Mouse (Mus musculus) ES-E14 (cell line): Measurements from ENCODE around the gene Kcnj4. TPM values are rescaled to one million over a fixed set of nuclear protein-coding genes. Genes with fewer than 3 reads are reported as not detected.

Experiments
- DNase-seq: peaks from one replicate; pipeline ENCODE4 v3.0.0-alpha.2; 2013; ENCODE audit warnings: low read depth, low spot score
- H3K27ac ChIP-seq: 2 replicates; pipeline ENCODE4 v1.5.1; 2012; ENCODE audit warnings: low read depth, mild to moderate bottlenecking, low read length, moderate library complexity, mixed read lengths; ENCODE audit not compliant: poor library complexity, insufficient read depth, severe bottlenecking
- H3K36me3 ChIP-seq: 2 replicates; pipeline ENCODE4 v1.6.1; 2012; ENCODE audit warnings: mild to moderate bottlenecking, low read length, moderate library complexity, mixed read lengths; ENCODE audit not compliant: control insufficient read depth, poor library complexity, insufficient read depth, severe bottlenecking
- H3K4me1 ChIP-seq, 2 experiments: fragments of 150-350 bp in 1 of 2; sonication (generic) in 1 of 2; 2 replicates each; pipeline ENCODE4 v1.6.1; 2012; ENCODE audit warnings: low read length in 2 of 2, mild to moderate bottlenecking in 1 of 2, mixed read lengths in 1 of 2; ENCODE audit not compliant: control insufficient read depth in 2 of 2, insufficient read depth in 2 of 2, poor library complexity in 1 of 2
- H3K4me3 ChIP-seq, 2 experiments: fragments of 150-350 bp in 1 of 2; sonication (generic) in 1 of 2; 2 replicates each; pipeline ENCODE4 v1.5.1; 2012; ENCODE audit warnings: low read length in 2 of 2, low read depth in 1 of 2, mild to moderate bottlenecking in 1 of 2, mixed read lengths in 1 of 2; ENCODE audit not compliant: insufficient read depth in 1 of 2, poor library complexity in 1 of 2, severe bottlenecking in 1 of 2
- H3K9ac ChIP-seq: 2 replicates; pipeline ENCODE4 v1.6.1; 2012; ENCODE audit warnings: low read depth, mild to moderate bottlenecking, low read length, mixed read lengths; ENCODE audit not compliant: poor library complexity, insufficient read depth, severe bottlenecking
- H3K9me3 ChIP-seq: fragments of 150-350 bp; sonication (generic); 2 replicates; pipeline ENCODE4 v1.6.1; 2012; ENCODE audit warnings: low read depth, mild to moderate bottlenecking, low read length; ENCODE audit not compliant: control insufficient read depth, insufficient read depth
- CHD2 ChIP-seq: IDR thresholded peaks from 2 replicates; pipeline ENCODE4 v1.6.1; 2014; ENCODE audit warnings: mild to moderate bottlenecking, low read depth, low read length, inconsistent platforms
- HCFC1 ChIP-seq: IDR thresholded peaks from 2 replicates; pipeline ENCODE4 v1.6.1; 2012; ENCODE audit warnings: low read length, inconsistent platforms, borderline replicate concordance; ENCODE audit not compliant: insufficient read depth
- MAFK ChIP-seq: IDR thresholded peaks from 2 replicates; pipeline ENCODE4 v1.6.1; 2014; ENCODE audit warnings: mild to moderate bottlenecking, low read depth, low read length, inconsistent platforms; ENCODE audit not compliant: insufficient read depth
- ZC3H11A ChIP-seq: IDR thresholded peaks from 2 replicates; pipeline ENCODE4 v1.6.1; 2012; ENCODE audit warnings: low read depth, mild to moderate bottlenecking, inconsistent platforms, low read length, borderline replicate concordance
- ZNF384 ChIP-seq: IDR thresholded peaks from 2 replicates; pipeline ENCODE4 v1.6.1; 2012; ENCODE audit warnings: low read depth, low read length, inconsistent platforms
- in situ Hi-C, 2 experiments: fragments of 600-800 bp; cut with MboI; formaldehyde crosslinking; loops; one replicate each; pipeline ENCODE4 v1.15.1; 2025; ENCODE audit warnings: low sequenced_read_pairs in 2 of 2, inconsistent platforms in 1 of 2; ENCODE audit not compliant: unreplicated experiment in 2 of 2
- total RNA-seq: library from RNA; depleted of rRNA; stranded (reverse); fragments of 300-350 nt; gene quantifications from 2 replicates; pipeline ENCODE4 v1.2.3, GENCODE M21; 2012; rRNA removed

The Kcnj4 gene
- 3.2 and 5.8 TPM in 2 replicates for total RNA-seq

DNA sequence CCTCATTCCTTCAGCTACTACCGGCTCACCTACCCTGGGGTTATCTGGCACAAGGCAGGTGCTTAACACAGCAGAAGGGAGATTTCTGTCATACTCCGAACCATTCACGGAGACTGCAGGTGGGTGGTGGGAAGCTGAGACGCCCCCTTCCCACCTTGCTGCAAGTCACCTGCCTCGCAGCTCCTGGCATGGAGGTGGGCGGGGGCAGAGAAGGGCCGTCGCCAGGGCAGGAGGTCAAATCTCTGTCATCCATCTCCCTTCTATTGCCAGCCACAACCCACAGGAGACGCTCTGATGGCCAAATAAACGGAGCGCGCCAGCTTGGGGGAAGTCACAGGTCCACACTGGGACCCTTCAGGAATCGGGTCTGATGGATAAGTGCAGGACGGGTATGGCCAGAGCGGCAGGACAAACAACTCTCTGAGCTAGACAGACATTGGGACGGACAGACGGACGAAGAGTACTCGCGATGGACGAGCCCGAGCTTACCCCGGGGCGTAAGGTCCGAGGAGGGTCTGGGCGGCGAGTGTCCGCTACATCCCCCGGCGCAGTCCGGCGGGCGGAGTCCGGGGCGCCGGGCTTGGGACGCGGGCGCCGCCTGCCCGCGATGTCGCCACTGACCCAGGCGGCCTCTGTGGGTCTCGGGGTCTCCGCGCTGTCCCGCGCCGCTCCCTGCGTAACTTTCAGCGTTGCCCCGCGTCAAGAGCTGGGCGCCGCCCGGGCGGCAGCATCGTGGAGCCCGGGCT lies at the start of gene Kcnj4:
TSS of gene Kcnj4 (minus strand) at position 535 of the 746 bp plus-strand sequence.
- peak within 1 kb of the TSS; percentile 81 for H3K9ac ChIP-seq
- H3K4me1 ChIP-seq = peaks cover 2 to 15% of the 10 kb centered on the region in 2 experiments; a peak in 2 of 4 replicates
- TF ChIP-seq CHD2 (no peak), HCFC1 (no peak), ZNF384 (no peak), MAFK (no peak), ZC3H11A (no peak)
- DNase-seq = no peak
- H3K36me3 ChIP-seq = no peaks in the 10 kb centered on the region
- no peak within 1 kb of the TSS for H3K27ac ChIP-seq
- in situ Hi-C loops = no loop called here
- no peaks in the 10 kb centered on the region for H3K9me3 ChIP-seq
- H3K4me3 ChIP-seq = peak within 1 kb of the TSS; percentile 72 to 85

DNA sequence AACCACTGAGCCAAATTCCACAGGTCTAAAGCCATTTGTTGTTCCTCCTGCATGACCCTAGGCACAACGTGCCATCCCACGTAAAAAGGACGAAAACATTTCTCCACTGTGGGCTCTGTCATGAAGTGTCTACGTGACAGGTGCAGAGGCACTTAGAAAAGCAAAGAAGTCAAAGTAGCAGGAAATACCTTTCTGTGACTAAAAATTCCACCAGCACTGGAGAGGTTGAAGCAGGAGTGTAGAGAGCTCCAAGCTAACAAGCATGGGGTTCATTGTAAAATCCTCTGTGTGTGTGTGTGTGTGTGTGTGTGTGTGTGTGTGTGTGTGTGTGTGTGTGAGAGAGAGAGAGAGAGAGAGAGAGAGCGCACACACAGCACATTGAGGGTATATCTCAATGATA lies 47.5 kb upstream of the Kcnj4 start:
- Histone ChIP-seq H3K4me1 (peaks cover 0 to 1% of the 10 kb centered on the region in 2 experiments; a peak in 1 of 4 replicates), H3K9ac (no peak overlapping the region), H3K9me3 (no peaks in the 10 kb centered on the region), H3K36me3 (no peaks in the 10 kb centered on the region), H3K4me3 (no peak overlapping the region), H3K27ac (no peak overlapping the region)
- in situ Hi-C loops = no loop called here
- DNase-seq = no peak
- TF ChIP-seq MAFK (no peak), HCFC1 (no peak), CHD2 (no peak), ZC3H11A (no peak), ZNF384 (no peak)

DNA sequence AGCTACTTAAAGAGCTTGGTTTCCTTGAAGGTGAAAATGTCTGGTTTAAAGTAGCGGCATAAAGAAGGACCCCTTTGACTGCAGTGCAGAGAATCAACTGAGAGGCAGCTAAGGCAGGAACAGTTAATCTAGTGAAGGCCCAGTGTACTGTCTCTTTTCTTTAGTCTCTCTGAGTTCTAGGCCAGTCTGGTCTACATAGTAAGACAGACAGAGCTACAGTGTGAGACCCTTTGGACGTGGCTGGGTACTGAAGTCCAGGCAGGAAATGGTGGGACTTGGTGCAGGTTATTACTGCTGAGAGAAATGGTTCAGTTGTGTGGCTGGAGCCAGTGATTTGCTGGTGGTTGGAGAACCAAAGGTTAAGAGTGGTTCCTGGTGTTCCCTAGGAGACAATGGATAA lies 43.2 kb upstream of the Kcnj4 start:
- H3K9me3 ChIP-seq = no peaks in the 10 kb centered on the region
- in situ Hi-C loops = no loop called here
- DNase-seq = no peak
- H3K27ac ChIP-seq = no peak overlapping the region
- H3K9ac ChIP-seq = no peak overlapping the region
- H3K36me3 ChIP-seq = peaks cover 3% of the 10 kb centered on the region
- no peak overlapping the region for H3K4me3 ChIP-seq
- no peak for TF ChIP-seq HCFC1
- no peak for TF ChIP-seq ZC3H11A
- TF ChIP-seq CHD2 = no peak
- no peak for TF ChIP-seq ZNF384
- no peak for TF ChIP-seq MAFK
- H3K4me1 ChIP-seq = peaks cover 0 to 2% of the 10 kb centered on the region in 2 experiments; a peak in 1 of 4 replicates

DNA sequence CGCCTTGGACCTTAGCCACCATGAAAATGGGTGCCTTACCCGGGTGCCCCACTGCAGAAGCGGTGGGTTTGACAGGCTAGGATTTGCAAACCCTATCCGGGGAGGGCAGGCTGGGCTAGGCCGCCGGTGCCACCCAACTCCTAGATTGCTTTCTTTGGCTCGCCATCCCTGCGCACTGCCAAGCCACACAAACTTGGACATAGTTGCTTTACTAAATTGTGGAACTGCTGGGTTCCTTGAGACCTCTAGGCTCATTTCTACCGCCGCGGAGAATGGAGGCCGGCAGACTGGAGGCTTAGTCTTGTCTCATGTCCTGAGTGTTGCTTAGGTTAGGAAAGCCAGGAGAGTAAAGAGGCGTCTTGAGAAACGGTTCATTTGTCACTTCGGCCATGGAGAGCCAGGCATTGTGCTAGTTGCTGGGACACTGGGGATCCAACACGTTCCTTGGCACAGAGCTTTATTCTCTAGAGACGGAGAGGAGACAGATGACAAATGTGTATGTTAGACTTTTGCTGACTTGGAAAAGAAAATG lies 42.3 kb upstream of the Kcnj4 start:
- peak overlapping the region; percentile 87 for H3K9ac ChIP-seq
- H3K4me3 ChIP-seq = peak overlapping the region; percentile 2 to 59
- H3K27ac ChIP-seq = peak overlapping the region; percentile 90
- H3K9me3 ChIP-seq = no peaks in the 10 kb centered on the region
- no peak for DNase-seq
- peaks cover 0 to 4% of the 10 kb centered on the region in 2 experiments; a peak in 1 of 4 replicates for H3K4me1 ChIP-seq
- TF ChIP-seq HCFC1 (no peak), CHD2 (no peak), MAFK (no peak), ZNF384 (no peak), ZC3H11A (no peak)
- in situ Hi-C loops = no loop called here
- peaks cover 11% of the 10 kb centered on the region for H3K36me3 ChIP-seq

DNA sequence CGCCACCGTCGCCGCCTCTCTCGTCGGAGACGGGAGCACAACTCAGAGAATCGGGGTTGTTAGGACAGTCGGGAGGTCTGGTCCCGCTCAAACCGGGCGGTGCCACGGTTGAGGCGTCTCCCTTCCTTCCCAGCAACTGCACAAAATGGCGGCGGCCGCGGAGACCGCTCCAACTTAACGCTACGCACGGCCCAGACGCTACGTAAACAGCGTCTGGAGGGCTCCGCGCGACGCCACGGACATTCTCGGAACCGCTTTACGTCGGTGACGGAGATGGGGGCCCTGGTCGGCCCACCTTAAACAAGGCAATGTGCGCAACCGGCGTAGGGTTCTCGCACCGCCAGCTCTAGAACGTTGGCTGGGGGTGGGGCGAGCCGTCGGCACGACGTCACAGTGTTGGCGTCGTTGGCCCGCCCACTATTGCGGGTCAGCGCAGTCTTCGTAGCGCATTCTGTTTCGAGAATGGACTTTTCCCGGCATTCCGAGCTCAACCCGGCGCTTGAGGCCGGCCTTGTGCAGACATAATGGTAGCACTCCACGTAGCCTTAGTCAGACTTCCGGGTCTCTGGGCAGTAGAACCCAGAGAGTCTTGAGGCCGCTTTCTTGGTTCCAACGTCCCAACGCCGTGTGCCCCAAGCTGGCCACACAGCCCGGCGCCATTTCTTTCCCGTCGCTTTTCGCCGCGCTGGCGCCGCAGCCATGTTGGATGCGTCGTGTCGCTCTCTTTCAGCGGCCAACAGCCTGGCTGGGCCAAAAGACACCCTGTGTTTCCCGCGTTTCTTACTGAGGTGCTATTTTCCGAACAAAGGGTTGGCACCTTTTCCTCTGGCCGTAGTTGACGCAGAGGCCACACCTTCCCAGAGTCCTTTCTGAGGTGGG lies 41.6 kb upstream of the Kcnj4 start, which contains the start of gene Ddx17:
TSS of gene Ddx17 (minus strand) at position 332 of the 879 bp plus-strand sequence.
- Histone ChIP-seq H3K27ac (peak within 1 kb of the TSS; percentile 93), H3K9ac (peak within 1 kb of the TSS; percentile 98), H3K4me1 (peaks cover 0 to 4% of the 10 kb centered on the region in 2 experiments; a peak in 1 of 4 replicates), H3K36me3 (peaks cover 15% of the 10 kb centered on the region), H3K4me3 (peak within 1 kb of the TSS; percentile 32 to 92), H3K9me3 (no peaks in the 10 kb centered on the region)
- DNase-seq = peak; percentile 96
- no peak for TF ChIP-seq ZNF384
- TF ChIP-seq ZC3H11A = no peak
- no peak for TF ChIP-seq MAFK
- TF ChIP-seq HCFC1 = no peak
- no peak for TF ChIP-seq CHD2
- in situ Hi-C loops = no loop called here
